Mouse (Mus musculus): Measurements from ENCODE around the gene Lpar2. TPM values are rescaled to one million over a fixed set of nuclear protein-coding genes. Genes with fewer than 3 reads are reported as not detected.

Lpar2 gene
- total and polyA plus RNA-seq, 3 experiments: 0.74 to 3.0 (median 1.2) TPM

GRCm38 (mm10) chr8:69799946-69800345 lies 22.3 kb upstream of the Lpar2 start:
- in situ Hi-C loops (cut with MboI; ENCODE audit: low pct_ligation_motif_present, low pct_unique_long_range_greater_than_20kb, low sequenced_read_pairs): no loop called here
- Histone ChIP-seq H3K4me2 (ENCODE audit: insufficient read depth, low read depth, poor library complexity, severe bottlenecking) (no peak overlapping the region), H3K27ac (ENCODE audit: insufficient read depth, low read depth) (no peak overlapping the region), H3K9ac (ENCODE audit: insufficient read depth, low read depth) (no peak overlapping the region), H3K9me3 (replicated peaks; ENCODE audit: low read length) (no peaks in the 10 kb centered on the region), H3K4me1 (ENCODE audit: control insufficient read depth in 1 of 2, insufficient read depth in 2 of 2) (peaks cover under 1 to 1% of the 10 kb centered on the region in 2 experiments; a peak in 2 of 4 replicates), H3K79me2 (replicated peaks; ENCODE audit: control insufficient read depth, extremely low read depth, insufficient read depth, poor library complexity, severe bottlenecking) (no peaks in the 10 kb centered on the region; the same call in 1 of the 2 replicates), H3K36me3 (replicated peaks in 1 of 2; ENCODE audit: control insufficient read depth in 1 of 2, insufficient read depth in 1 of 2, low read length in 1 of 2) (peaks cover 95 to 97% of the 10 kb centered on the region in 2 experiments), H3K27me3 (replicated peaks) (no peaks in the 10 kb centered on the region), H3K4me3 (replicated peaks in 1 of 3; ENCODE audit: low read depth in 2 of 3, low read length in 2 of 3, poor library complexity in 1 of 3) (no peak overlapping the region)
- dilution Hi-C loops (cut with MboI; ENCODE audit: extremely low pct_ligation_motif_present, extremely low pct_unique_long_range_greater_than_20kb, low sequenced_read_pairs): no loop called here
- TF ChIP-seq ZKSCAN1 (IDR thresholded peaks at IDR 0.05; ENCODE audit: borderline replicate concordance, low read depth, low read length) (no peak), RCOR1 (conservative IDR thresholded peaks at IDR 0.05; ENCODE audit: low read depth, low read length) (no peak), CHD1 (IDR thresholded peaks at IDR 0.05; ENCODE audit: low read depth, low read length) (no peak), GABPA (IDR thresholded peaks at IDR 0.05; ENCODE audit: insufficient replicate concordance, low read depth, low read length) (no peak), ZNF384 (IDR thresholded peaks at IDR 0.05; ENCODE audit: low read depth, low read length) (no peak), CTCF (conservative IDR thresholded peaks at IDR 0.05 in 1 of 2, IDR thresholded peaks at IDR 0.05 in 1 of 2; ENCODE audit: low read depth in 2 of 2, low read length in 2 of 2) (no peak), POLR2AphosphoS2 (IDR thresholded peaks at IDR 0.05; ENCODE audit: low read depth, low read length) (no peak), PAX5 (IDR thresholded peaks at IDR 0.05; ENCODE audit: low read length) (no peak), SIN3A (IDR thresholded peaks at IDR 0.05; ENCODE audit: low read length) (no peak), TBP (conservative IDR thresholded peaks at IDR 0.05; ENCODE audit: low read depth, low read length) (no peak), E2F4 (IDR thresholded peaks at IDR 0.05; ENCODE audit: insufficient replicate concordance, low read depth, low read length) (no peak), CHD2 (IDR thresholded peaks at IDR 0.05; ENCODE audit: low read length) (no peak), SMC3 (IDR thresholded peaks at IDR 0.05; ENCODE audit: low read depth, low read length) (no peak), MAZ (IDR thresholded peaks at IDR 0.05; ENCODE audit: low read depth, low read length) (no peak), USF1 (IDR thresholded peaks at IDR 0.05; ENCODE audit: low read depth, low read length) (no peak), MYC (IDR thresholded peaks at IDR 0.05; ENCODE audit: low read depth, low read length) (no peak)
- DNase-seq (ENCODE audit: extremely low read depth): no peak

- H3K79me2 ChIP-seq (replicated peaks; ENCODE audit: control insufficient read depth, extremely low read depth, insufficient read depth, poor library complexity, severe bottlenecking): no peaks in the 10 kb centered on the region; the same call in 1 of the 2 replicates
- dilution Hi-C loops (cut with MboI; ENCODE audit: extremely low pct_ligation_motif_present, extremely low pct_unique_long_range_greater_than_20kb, low sequenced_read_pairs): no loop called here
- no peak overlapping the region for H3K9ac ChIP-seq (ENCODE audit: insufficient read depth, low read depth)
- H3K4me3 ChIP-seq (replicated peaks in 1 of 3; ENCODE audit: low read depth in 2 of 3, low read length in 2 of 3, poor library complexity in 1 of 3): no peak overlapping the region
- no peak for TF ChIP-seq SMC3 (IDR thresholded peaks at IDR 0.05; ENCODE audit: low read depth, low read length)
- TF ChIP-seq POLR2A (IDR thresholded peaks at IDR 0.05; ENCODE audit: low read depth, low read length): no peak
- no peak for TF ChIP-seq MAX (IDR thresholded peaks at IDR 0.05; ENCODE audit: low read length)
- TF ChIP-seq JUN (IDR thresholded peaks at IDR 0.05; ENCODE audit: insufficient read depth, low read depth, low read length): no peak
- TF ChIP-seq ZNF384 (IDR thresholded peaks at IDR 0.05; ENCODE audit: low read depth, low read length): no peak
- TF ChIP-seq CTCF (conservative IDR thresholded peaks at IDR 0.05 in 1 of 2, IDR thresholded peaks at IDR 0.05 in 1 of 2; ENCODE audit: low read depth in 2 of 2, low read length in 2 of 2): no peak
- TF ChIP-seq CHD1 (IDR thresholded peaks at IDR 0.05; ENCODE audit: low read depth, low read length): no peak
- no peak for TF ChIP-seq MAFK (IDR thresholded peaks at IDR 0.05; ENCODE audit: insufficient replicate concordance, low read length)
- TF ChIP-seq NRF1 (IDR thresholded peaks at IDR 0.05; ENCODE audit: low read depth, low read length): no peak
- no peak for TF ChIP-seq HCFC1 (IDR thresholded peaks at IDR 0.05; ENCODE audit: low read depth, low read length)
- TF ChIP-seq SIN3A (IDR thresholded peaks at IDR 0.05; ENCODE audit: low read length): no peak
- TF ChIP-seq IRF4 (IDR thresholded peaks at IDR 0.05; ENCODE audit: low read depth, low read length): no peak
- TF ChIP-seq E2F4 (IDR thresholded peaks at IDR 0.05; ENCODE audit: insufficient replicate concordance, low read depth, low read length): no peak
- TF ChIP-seq USF1 (IDR thresholded peaks at IDR 0.05; ENCODE audit: low read depth, low read length): no peak
- TF ChIP-seq JUND (conservative IDR thresholded peaks at IDR 0.05; ENCODE audit: low read depth, low read length): no peak
- no peak for TF ChIP-seq ZC3H11A (IDR thresholded peaks at IDR 0.05; ENCODE audit: low read depth, low read length)
- TF ChIP-seq MAZ (IDR thresholded peaks at IDR 0.05; ENCODE audit: low read depth, low read length): no peak
- TF ChIP-seq PAX5 (IDR thresholded peaks at IDR 0.05; ENCODE audit: low read length): no peak
- H3K4me2 ChIP-seq (ENCODE audit: insufficient read depth, low read depth, poor library complexity, severe bottlenecking): no peak overlapping the region
- peaks cover 14 to 18% of the 10 kb centered on the region in 2 experiments for H3K4me1 ChIP-seq (ENCODE audit: control insufficient read depth in 1 of 2, insufficient read depth in 2 of 2)
- H3K27ac ChIP-seq (ENCODE audit: insufficient read depth, low read depth): no peak overlapping the region
- in situ Hi-C loops (cut with MboI; ENCODE audit: low pct_ligation_motif_present, low pct_unique_long_range_greater_than_20kb, low sequenced_read_pairs): no loop called here
- peaks cover 94 to 97% of the 10 kb centered on the region in 2 experiments for H3K36me3 ChIP-seq (replicated peaks in 1 of 2; ENCODE audit: control insufficient read depth in 1 of 2, insufficient read depth in 1 of 2, low read length in 1 of 2)
- H3K27me3 ChIP-seq (replicated peaks): no peaks in the 10 kb centered on the region
- no peaks in the 10 kb centered on the region for H3K9me3 ChIP-seq (replicated peaks; ENCODE audit: low read length)
- DNase-seq (ENCODE audit: extremely low read depth): no peak
Observed at GRCm38 (mm10) chr8:69801796-69802195, 20.4 kb upstream of the Lpar2 start.
